Mouse (Mus musculus): Measurements from ENCODE around the gene Ddx42. TPM values are rescaled to one million over a fixed set of nuclear protein-coding genes. Genes with fewer than 3 reads are reported as not detected.
A peak's percentile ranks its signal among the peaks of the same experiment; 100 is the strongest.
"Not testable (repeated sequence)": the region's sequence is repeated elsewhere in the genome, so short reads cannot be mapped to it uniquely, and the experiment has no call there.

Gene Ddx42
- polyA plus RNA-seq, 1 experiment from 2014 or later, result 48.6 TPM

GRCm38 (mm10) chr11:106214856-106215255, 1.9 kb upstream of the Ddx42 start:
- Histone ChIP-seq H3K36me3 (ENCODE audit: insufficient read depth, low read length) (peaks cover 23% of the 10 kb centered on the region), H3K9me3 (replicated peaks; ENCODE audit: low read length) (no peaks in the 10 kb centered on the region), H3K27me3 (ENCODE audit: insufficient read depth, low read length) (no peaks in the 10 kb centered on the region), H3K27ac (0 out of 2 replicates have a peak overlapping the region, but pooled peaks have one; percentile 96), H3K4me1 (replicated peaks; ENCODE audit: insufficient read depth, low read length) (peaks cover 6% of the 10 kb centered on the region), H3K4me3 (replicated peaks; ENCODE audit: low read depth, low read length) (peak overlapping the region; percentile 94; the same call in 1 of the 2 replicates), H3K9ac (ENCODE audit: low read depth, low read length) (peak overlapping the region; percentile 80; the same call in 1 of the 2 replicates), H3K4me2 (ENCODE audit: low read length) (peak overlapping the region; percentile 67)
- DNase-seq (ENCODE audit: low spot score) (no peak), ATAC-seq (replicated peaks; ENCODE audit: low FRiP score, low read depth) (no peak)
- TF ChIP-seq CTCF (IDR thresholded peaks at IDR 0.05; ENCODE audit: low read depth), result no peak
- WGBS, result 82% methylated on average over 5 of the region's 5 CpGs

- Histone ChIP-seq H3K27me3 (ENCODE audit: insufficient read depth, low read length) (no peaks in the 10 kb centered on the region), H3K4me1 (replicated peaks; ENCODE audit: insufficient read depth, low read length) (peaks cover 6% of the 10 kb centered on the region), H3K4me3 (replicated peaks; ENCODE audit: low read depth, low read length) (peak overlapping the region; percentile 94), H3K4me2 (ENCODE audit: low read length) (peak overlapping the region; percentile 67), H3K27ac (peak overlapping the region; percentile 96), H3K36me3 (ENCODE audit: insufficient read depth, low read length) (peaks cover 17% of the 10 kb centered on the region), H3K9me3 (replicated peaks; ENCODE audit: low read length) (no peaks in the 10 kb centered on the region), H3K9ac (ENCODE audit: low read depth, low read length) (peak overlapping the region; percentile 80)
- no peak for DNase-seq (ENCODE audit: low spot score)
- no peak for TF ChIP-seq CTCF (IDR thresholded peaks at IDR 0.05; ENCODE audit: low read depth)
- ATAC-seq (replicated peaks; ENCODE audit: low FRiP score, low read depth), result no peak
- 25% methylated on average over 7 of the region's 7 CpGs for WGBS
Observed at GRCm38 (mm10) chr11:106215450-106215859, 1.3 kb upstream of the Ddx42 start.

GRCm38 (mm10) chr11:106215927-106216729, 598 bp upstream of the Ddx42 start, which contains the start of gene Ccdc47:
Gene Ccdc47 (minus strand): TSS chr11:106216344.
- WGBS, result 0% methylated on average over 46 of the region's 46 CpGs
- peak; percentile 99 for DNase-seq (ENCODE audit: low spot score)
- peaks cover 13% of the 10 kb centered on the region for H3K36me3 ChIP-seq (ENCODE audit: insufficient read depth, low read length)
- H3K4me3 ChIP-seq (replicated peaks; ENCODE audit: low read depth, low read length), result peak within 1 kb of the TSS; percentile 94
- peaks cover 6% of the 10 kb centered on the region for H3K4me1 ChIP-seq (replicated peaks; ENCODE audit: insufficient read depth, low read length)
- H3K4me2 ChIP-seq (ENCODE audit: low read length), result peak within 1 kb of the TSS; percentile 67
- no peaks in the 10 kb centered on the region for H3K27me3 ChIP-seq (ENCODE audit: insufficient read depth, low read length)
- no peaks in the 10 kb centered on the region for H3K9me3 ChIP-seq (replicated peaks; ENCODE audit: low read length)
- peak within 1 kb of the TSS; percentile 98 for H3K9ac ChIP-seq (ENCODE audit: low read depth, low read length)
- H3K27ac ChIP-seq, result peak within 1 kb of the TSS; percentile 96
- peak; percentile 97 for ATAC-seq (replicated peaks; ENCODE audit: low FRiP score, low read depth)
- TF ChIP-seq CTCF (IDR thresholded peaks at IDR 0.05; ENCODE audit: low read depth), result no peak

- no peak overlapping the region for H3K4me3 ChIP-seq (replicated peaks; ENCODE audit: low read depth, low read length)
- H3K36me3 ChIP-seq (ENCODE audit: insufficient read depth, low read length), result peaks cover 6% of the 10 kb centered on the region; the same call in 1 of the 2 replicates
- no peak for TF ChIP-seq CTCF (IDR thresholded peaks at IDR 0.05; ENCODE audit: low read depth)
- no peak overlapping the region for H3K9ac ChIP-seq (ENCODE audit: low read depth, low read length)
- no peaks in the 10 kb centered on the region; the same call in 1 of the 2 replicates for H3K4me1 ChIP-seq (replicated peaks; ENCODE audit: insufficient read depth, low read length)
- H3K27me3 ChIP-seq (ENCODE audit: insufficient read depth, low read length), result no peaks in the 10 kb centered on the region
- WGBS, result 87% methylated on average over 3 of the region's 3 CpGs
- ATAC-seq (replicated peaks; ENCODE audit: low FRiP score, low read depth), result no peak
- no peak overlapping the region for H3K27ac ChIP-seq
- no peak for DNase-seq (ENCODE audit: low spot score)
- H3K4me2 ChIP-seq (ENCODE audit: low read length), result no peak overlapping the region
- no peaks in the 10 kb centered on the region for H3K9me3 ChIP-seq (replicated peaks; ENCODE audit: low read length)
Observed at GRCm38 (mm10) chr11:106220603-106221002, 3.9 kb downstream of the Ddx42 start.

- not testable (repeated sequence) for H3K9ac ChIP-seq (ENCODE audit: low read depth, low read length); H3K4me1 ChIP-seq (replicated peaks; ENCODE audit: insufficient read depth, low read length); H3K4me3 ChIP-seq (replicated peaks; ENCODE audit: low read depth, low read length); H3K27ac ChIP-seq; H3K4me2 ChIP-seq (ENCODE audit: low read length); ATAC-seq (replicated peaks; ENCODE audit: low FRiP score, low read depth); H3K9me3 ChIP-seq (replicated peaks; ENCODE audit: low read length); H3K27me3 ChIP-seq (ENCODE audit: insufficient read depth, low read length); DNase-seq (ENCODE audit: low spot score)
- peak; percentile 51 for TF ChIP-seq CTCF (IDR thresholded peaks at IDR 0.05; ENCODE audit: low read depth)
- WGBS, result 73% methylated on average over 8 of the region's 8 CpGs
- peaks cover 36% of the 10 kb centered on the region for H3K36me3 ChIP-seq (ENCODE audit: insufficient read depth, low read length)
Observed at GRCm38 (mm10) chr11:106233978-106234377, 17.3 kb downstream of the Ddx42 start.

- H3K36me3 ChIP-seq (ENCODE audit: insufficient read depth, low read length), result peaks cover 80% of the 10 kb centered on the region
- no peaks in the 10 kb centered on the region for H3K27me3 ChIP-seq (ENCODE audit: insufficient read depth, low read length)
- TF ChIP-seq CTCF (IDR thresholded peaks at IDR 0.05; ENCODE audit: low read depth), result peak; percentile 55
- 92% methylated on average over 1 of the region's 1 CpGs for WGBS
- H3K27ac ChIP-seq, result no peak overlapping the region
- no peak overlapping the region for H3K4me2 ChIP-seq (ENCODE audit: low read length)
- DNase-seq (ENCODE audit: low spot score), result peak; percentile 14
- no peak overlapping the region for H3K4me3 ChIP-seq (replicated peaks; ENCODE audit: low read depth, low read length)
- no peak overlapping the region for H3K9ac ChIP-seq (ENCODE audit: low read depth, low read length)
- H3K9me3 ChIP-seq (replicated peaks; ENCODE audit: low read length), result no peaks in the 10 kb centered on the region
- H3K4me1 ChIP-seq (replicated peaks; ENCODE audit: insufficient read depth, low read length), result no peaks in the 10 kb centered on the region
- ATAC-seq (replicated peaks; ENCODE audit: low FRiP score, low read depth), result no peak
Observed at GRCm38 (mm10) chr11:106246834-106247233, 30.1 kb downstream of the Ddx42 start.
